Mouse (Mus musculus) cortical plate, adult 2 months (tissue): ENCODE data around the gene Hist1h4d.

Experiments
- CTCF ChIP-seq: fragments of 200-500 bp; IDR thresholded peaks from 2 replicates; pipeline ENCODE4 v1.5.1; 2011; ENCODE audit warnings: mild to moderate bottlenecking, control low read depth, low read length; ENCODE audit not compliant: insufficient read depth; ENCODE audit errors: extremely low read depth
- POLR2A ChIP-seq: fragments of 200-500 bp; IDR thresholded peaks from 2 replicates; pipeline ENCODE4 v1.6.1; 2011; ENCODE audit warnings: mild to moderate bottlenecking, low read length, control low read depth; ENCODE audit not compliant: insufficient read depth; ENCODE audit errors: extremely low read depth

DNA sequence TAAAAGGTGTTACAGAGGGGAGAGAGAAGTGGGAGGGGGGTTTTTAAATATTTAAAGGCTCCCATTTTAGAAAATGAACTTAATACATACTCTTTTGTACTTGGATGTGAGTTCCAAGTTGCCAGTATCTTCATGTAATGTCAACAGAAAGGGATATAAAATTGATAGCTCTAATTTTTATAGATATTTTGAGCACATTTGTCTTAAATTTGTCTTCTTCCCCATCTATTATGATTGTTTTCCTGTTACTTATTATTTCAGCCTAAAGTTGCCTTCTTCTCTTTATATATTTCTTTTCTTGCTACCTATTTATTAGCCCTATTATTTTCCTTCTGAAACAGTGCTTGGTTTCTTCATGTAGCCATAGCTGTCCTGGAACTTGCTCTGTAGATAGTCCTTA is 28.4 kb upstream of the Hist1h4d start, which contains the start of gene Hist1h1d:
- TF ChIP-seq POLR2A, result no peak
- TF ChIP-seq CTCF, result no peak
